Mouse (Mus musculus) natural killer cell, adult 2 months (primary cell): ENCODE results near the gene Parl.

Experiments used
- DNase-seq, 2 experiments: peaks; one replicate each; pipeline ENCODE4 v3.0.0; 2022; ENCODE audit warnings: low spot score in 2 of 2

The Parl gene

DNA sequence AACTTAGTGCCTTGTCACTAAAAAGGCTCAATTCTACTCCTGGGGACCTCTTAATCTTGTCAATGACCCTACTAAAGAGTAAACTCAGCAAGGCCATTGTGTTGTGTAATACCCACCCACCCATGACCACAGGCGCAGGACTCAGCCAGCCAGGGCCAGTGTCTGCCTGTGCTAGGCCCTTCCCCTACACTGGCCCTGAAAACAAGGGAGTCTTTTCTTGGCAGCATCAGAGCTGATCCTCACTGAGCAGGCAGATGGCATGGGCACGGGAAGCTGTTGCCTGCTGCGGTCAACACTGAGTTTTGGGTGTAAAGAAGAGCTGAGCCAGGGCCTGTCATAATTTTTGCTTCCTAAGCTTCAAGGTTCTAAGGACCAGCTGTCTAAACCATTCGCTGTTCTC, 64.8 kb downstream of the Parl start:
- DNase-seq = no peak

DNA sequence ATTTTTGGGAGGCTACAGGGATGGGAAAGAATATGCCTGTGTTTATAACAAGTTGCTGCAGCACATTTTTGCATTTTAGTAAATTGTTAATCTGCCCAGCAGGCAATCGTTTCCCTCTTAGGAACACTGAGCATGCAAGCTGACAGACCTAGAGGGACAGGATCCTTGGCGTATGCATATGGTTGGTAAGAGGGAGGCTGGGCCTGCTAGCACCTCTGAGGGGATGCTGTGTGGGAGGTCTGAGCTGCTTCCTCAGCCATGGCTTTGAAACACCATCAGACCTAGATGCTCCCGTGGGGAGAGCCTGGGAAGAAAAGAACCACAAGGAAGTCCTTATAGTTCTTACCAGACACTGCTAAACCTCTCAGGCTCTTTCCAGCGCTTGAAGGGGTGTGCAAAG, 67.8 kb downstream of the Parl start:
- DNase-seq = no peak
